24 mouse cellular contexts compared by ENCODE assay signal in the genomic region with DNA sequence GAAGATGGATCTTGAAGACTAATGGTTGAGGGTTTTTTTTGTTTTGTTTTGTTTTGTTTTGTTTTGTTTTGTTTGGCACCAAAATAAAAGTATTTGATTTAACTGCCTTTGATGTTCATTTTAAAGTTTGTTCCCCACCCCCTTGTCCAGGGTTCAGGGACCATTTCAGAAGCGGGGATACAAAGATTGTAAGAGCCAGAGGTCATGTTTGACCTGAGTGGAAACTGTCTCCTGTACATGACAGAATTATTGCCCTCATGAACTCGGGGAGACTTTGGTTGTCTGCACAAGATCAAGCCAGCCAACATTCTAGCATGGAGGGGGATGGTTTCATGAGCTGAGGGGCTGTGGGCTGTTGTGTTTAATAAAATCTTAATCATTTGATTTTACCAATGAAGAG.
"Had no signal": no experiment of that assay in that cellular context is flagged by ENCODE, and none has a peak within 500 bp of the region (broad histone marks: within the 10 kb centered on the region; RNA-seq: fewer than 3 reads in every experiment).

No protein-coding gene starts in this region.

- H3K4me3 ChIP-seq: heart, adult 2 months; heart, embryonic 13.5 days; heart, embryonic 15.5 days; hindbrain, embryonic 13.5 days; hindbrain, embryonic 15.5 days; kidney, embryonic 15.5 days; left cerebral cortex, adult 2 months; limb, embryonic 10.5 days; limb, embryonic 12.5 days had no signal

- ATAC-seq: forebrain, postnatal 0 days; hindbrain, postnatal 0 days; intestine, embryonic 16.5 days had no signal

- H3K27ac ChIP-seq: heart, adult 2 months; heart, embryonic 13.5 days; heart, embryonic 15.5 days; hindbrain, embryonic 13.5 days; hindbrain, embryonic 15.5 days; hindbrain, postnatal 0 days; kidney, embryonic 15.5 days; kidney, postnatal 0 days; left cerebral cortex, adult 2 months; limb, embryonic 10.5 days; limb, embryonic 12.5 days had no signal

- H3K4me2 ChIP-seq: heart, embryonic 11.5 days; heart, embryonic 13.5 days; heart, embryonic 15.5 days; hindbrain, embryonic 13.5 days; hindbrain, embryonic 15.5 days; kidney, embryonic 15.5 days; limb, embryonic 12.5 days had no signal

- DNase-seq: forebrain, postnatal 0 days; gastrocnemius, postnatal 14 days; gastrocnemius, postnatal 36 days; heart, adult 11 months; heart, adult 2 months; heart, postnatal 14 days; heart, postnatal 36 days; kidney, adult 11 months; kidney, adult 2 months; kidney, adult 9 months; kidney, postnatal 14 days; kidney, postnatal 36 days had no signal

- H3K9me3 ChIP-seq: heart, embryonic 13.5 days; heart, embryonic 15.5 days; hindbrain, embryonic 13.5 days; hindbrain, embryonic 15.5 days; limb, embryonic 10.5 days had no signal

- H3K27me3 ChIP-seq: heart, embryonic 13.5 days; heart, embryonic 15.5 days; hindbrain, embryonic 15.5 days; kidney, embryonic 15.5 days; limb, embryonic 12.5 days had no signal

- H3K9ac ChIP-seq: forebrain, postnatal 0 days; heart, embryonic 13.5 days; heart, embryonic 15.5 days; hindbrain, embryonic 13.5 days; hindbrain, embryonic 15.5 days; kidney, embryonic 15.5 days; limb, embryonic 12.5 days had no signal

- H3K36me3 ChIP-seq: heart, embryonic 13.5 days; heart, embryonic 15.5 days; hindbrain, embryonic 13.5 days; hindbrain, embryonic 15.5 days; kidney, embryonic 15.5 days; limb, embryonic 10.5 days; limb, embryonic 12.5 days had no signal
